Comparison of ENCODE assay signal across 11 mouse cellular contexts in the genomic region with DNA sequence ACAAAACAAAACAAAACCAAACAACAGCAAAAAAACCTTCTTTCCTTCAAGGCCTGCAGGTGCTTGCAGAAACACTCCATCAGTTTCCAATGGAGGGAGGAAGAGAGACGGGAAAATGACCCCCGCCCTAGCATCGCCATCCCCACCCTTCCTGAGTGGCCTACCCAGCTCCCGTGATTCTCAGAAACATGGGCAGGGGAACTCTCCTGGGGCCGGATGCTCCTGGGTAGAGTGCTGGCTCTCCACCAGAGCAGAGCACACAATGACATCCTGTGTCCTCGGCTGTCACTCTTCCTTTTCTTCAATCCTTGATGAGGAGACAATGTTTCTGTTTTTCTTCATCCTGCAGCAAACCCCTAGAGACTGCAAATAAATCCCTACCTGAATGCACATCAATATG. TPM values are rescaled to one million over a fixed set of nuclear protein-coding genes. Genes with fewer than 3 reads are reported as not detected.
DNase-seq lines count a peak whose midpoint lies in the region; ATAC-seq and TF ChIP-seq lines count a peak whose summit lies in the region.
"Had no signal": no experiment of that assay in that cellular context is flagged by ENCODE, and none has a peak within 500 bp of the region (broad histone marks: within the 10 kb centered on the region; RNA-seq: fewer than 3 reads in every experiment).

No protein-coding gene starts in this region.

- peaks cover 8% of the 10 kb centered on the region for H3K4me1 ChIP-seq in lung, adult 2 months (ENCODE audit: control insufficient read depth, insufficient read depth, low read length)
- H3K4me1 ChIP-seq in brown adipose tissue, adult 24 weeks (ENCODE audit: control insufficient read depth, insufficient read depth, insufficient read length, low read length): peaks cover 22% of the 10 kb centered on the region

- H3K27ac ChIP-seq in brown adipose tissue, adult 24 weeks (replicated peaks; ENCODE audit: low read depth, low read length): peak overlapping the region; percentile 49; the same call in 1 of the 2 replicates
- H3K27ac ChIP-seq: forebrain, embryonic 12.5 days; liver, embryonic 15.5 days had no signal

- no peak for TF ChIP-seq CTCF in lung, adult 2 months (IDR thresholded peaks at IDR 0.05; ENCODE audit: insufficient read depth, low read length)

- peak; percentile 21 for DNase-seq in adrenal gland, postnatal 14 days
- no peak for DNase-seq in adrenal gland, postnatal 25 days
- peak; percentile 55 to 73 for DNase-seq in lung, adult 18-20 months
- no peak for DNase-seq in lung, adult 2 months
- DNase-seq in lung, postnatal 36 days: peak; percentile 72
- DNase-seq: gastrocnemius, postnatal 36 days had no signal

- ATAC-seq in monocyte, adult 5-6 weeks (replicated peaks; ENCODE audit: insufficient number of reproducible peaks, low FRiP score, low TSS enrichment, poor library complexity, severe bottlenecking): no peak
- ATAC-seq in megakaryocyte-erythroid progenitor cell, adult 5-6 weeks (replicated peaks; ENCODE audit: low FRiP score, low TSS enrichment, poor library complexity, severe bottlenecking): no peak

- 43% methylated on average over 6 of the region's 6 CpGs for WGBS in lung, adult 2 months

- no peak for TF ChIP-seq POLR2A in lung, adult 2 months (IDR thresholded peaks at IDR 0.05; ENCODE audit: borderline replicate concordance, extremely low read depth, low read depth, low read length)

- no peak overlapping the region for H3K4me3 ChIP-seq in lung, adult 2 months (replicated peaks; ENCODE audit: extremely low read depth, low read depth, low read length)
- H3K4me3 ChIP-seq in brown adipose tissue, adult 24 weeks (ENCODE audit: insufficient read depth, low read depth, low read length): no peak overlapping the region
- H3K4me3 ChIP-seq: forebrain, embryonic 12.5 days; liver, embryonic 15.5 days had no signal

RNA-seq across cellular contexts. Expression of a gene that starts 6.4 kb away (rescaled TPM):
- 25.8 and 34.1 TPM in 2 replicates for total RNA-seq in adrenal gland, postnatal 14 days (2021)
- 14.8 and 20.4 TPM in 2 replicates for total RNA-seq in adrenal gland, postnatal 25 days (2021)
- polyA plus RNA-seq in lung, adult 2 months (2012; rRNA removed): 27.2 and 39.0 TPM in 2 replicates
- polyA plus RNA-seq in brown adipose tissue, adult 24 weeks (2012; ENCODE audit: insufficient read depth, insufficient read length, missing spikeins): 13.8 and 23.1 TPM in 2 replicates
- 18.5 to 57.1 TPM (median 24.2 TPM) in 3 replicates for total RNA-seq in monocyte, adult 5-6 weeks (2017)
- 35.0 and 44.4 TPM in 2 replicates for total RNA-seq in megakaryocyte-erythroid progenitor cell, adult 5-6 weeks (2014; fragmentation: Nextera tagmentation)
- 28.6 and 33.9 TPM in 2 replicates for total RNA-seq in megakaryocyte-erythroid progenitor cell, adult 5-6 weeks (2017)

RNA-seq across cellular contexts. Expression of a gene that starts 15.1 kb away (rescaled TPM):
- total RNA-seq in adrenal gland, postnatal 14 days (2021): 87.1 and 95.0 TPM in 2 replicates
- 98.8 and 106 TPM in 2 replicates for total RNA-seq in adrenal gland, postnatal 25 days (2021)
- 8.3 and 12.9 TPM in 2 replicates for polyA plus RNA-seq in lung, adult 2 months (2012; rRNA removed)
- 105 and 113 TPM in 2 replicates for polyA plus RNA-seq in brown adipose tissue, adult 24 weeks (2012; ENCODE audit: insufficient read depth, insufficient read length, missing spikeins)
- total RNA-seq in monocyte, adult 5-6 weeks (2017): 79.8 to 93.6 TPM (median 87.8 TPM) in 3 replicates
- 94.9 and 97.5 TPM in 2 replicates for total RNA-seq in megakaryocyte-erythroid progenitor cell, adult 5-6 weeks (2014; fragmentation: Nextera tagmentation)
- 181 and 220 TPM in 2 replicates for total RNA-seq in megakaryocyte-erythroid progenitor cell, adult 5-6 weeks (2017)

Comparison
In these comparisons a context has a peak if more than half of its experiments do, and no peak if none do; other contexts are left out.
1. DNase-seq: peak in adrenal gland, postnatal 14 days (single experiment), lung, adult 18-20 months (2 of 2) and lung, postnatal 36 days (single experiment); none in adrenal gland, postnatal 25 days (single experiment) and lung, adult 2 months (single experiment).